Mouse (Mus musculus) retina, adult 2 months (tissue): ENCODE results near the gene Kdm8.

ENCODE experiments used
- DNase-seq: peaks from one replicate; pipeline ENCODE4 v3.0.0-alpha.2; 2012; ENCODE audit warnings: low read depth, low spot score

Gene Kdm8

GRCm38 (mm10) chr7:125500879-125501278, 56.4 kb downstream of the Kdm8 start:
- DNase-seq = no peak

DNA sequence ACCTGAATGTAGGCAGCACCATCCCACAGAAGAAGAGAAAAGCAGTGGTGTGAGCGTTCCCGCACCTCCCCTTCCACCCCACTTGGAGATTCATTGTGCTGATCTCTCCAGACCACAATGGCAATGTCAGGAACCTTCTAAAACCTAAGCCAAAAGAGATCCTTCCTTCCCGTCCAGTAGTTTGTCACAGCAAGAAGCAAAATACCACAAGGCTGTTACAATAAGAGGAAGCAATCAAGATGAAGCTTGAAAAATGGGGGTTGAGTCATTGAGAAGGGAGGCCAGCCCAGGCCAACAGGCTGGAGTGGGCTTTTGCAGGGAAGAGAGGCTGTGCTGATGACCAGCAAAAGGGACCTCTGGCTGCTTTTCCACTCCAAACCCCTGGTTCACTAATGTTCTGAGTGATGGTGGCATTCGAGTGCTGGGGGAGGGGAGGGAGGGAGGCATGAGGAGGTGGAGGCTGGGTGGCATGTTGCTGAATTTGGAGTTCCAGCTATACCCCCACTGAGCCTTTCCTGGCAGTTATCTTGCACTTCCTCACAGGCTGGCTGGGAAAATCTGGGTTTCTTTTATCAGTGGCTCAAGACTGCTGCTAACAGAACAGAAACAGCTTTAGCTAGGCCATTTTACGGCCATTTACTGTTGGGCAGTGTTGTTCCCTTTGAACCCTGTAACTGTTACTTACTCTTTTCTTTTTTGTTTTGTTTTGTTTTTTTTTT, 59.1 kb downstream of the Kdm8 start:
- no peak for DNase-seq

DNA sequence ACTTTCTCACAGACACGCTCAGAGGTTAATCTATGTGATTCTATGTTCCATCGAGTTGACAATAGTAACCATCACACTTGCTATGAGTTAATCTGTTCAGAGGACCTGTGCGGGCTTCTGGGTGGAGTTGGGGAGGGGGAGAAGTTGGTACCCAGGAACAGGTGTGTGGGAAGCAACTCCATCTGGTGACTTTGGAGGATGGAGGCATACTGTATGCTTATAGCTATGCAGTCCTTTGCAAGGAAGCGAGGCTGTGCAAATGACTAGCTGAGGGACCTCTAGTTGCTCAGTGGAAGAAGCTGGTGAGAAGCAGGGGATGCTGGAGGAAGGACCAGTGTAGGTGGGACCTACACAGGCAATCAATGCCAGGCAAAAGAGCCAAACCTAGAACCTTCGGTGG, 60.1 kb downstream of the Kdm8 start:
- no peak for DNase-seq

DNA sequence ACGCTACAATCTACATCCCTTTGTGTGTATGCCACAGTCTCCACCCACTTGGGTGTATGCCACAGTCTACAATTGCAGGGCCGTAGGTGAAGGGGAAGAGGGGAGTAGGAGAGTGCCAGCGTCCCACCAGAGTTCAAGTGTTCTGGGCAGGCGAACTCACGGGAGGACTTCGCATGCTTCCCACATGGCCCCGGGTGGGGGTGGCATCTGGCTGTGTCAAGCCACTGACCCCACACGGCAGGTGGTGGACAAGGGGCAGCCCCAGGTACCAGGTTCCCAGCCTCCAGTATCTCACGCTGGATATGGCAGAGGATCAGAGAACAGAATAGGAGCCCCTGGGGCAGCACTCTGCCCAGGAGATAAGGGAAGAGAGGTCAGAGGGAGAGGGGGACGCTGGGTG, 61.1 kb downstream of the Kdm8 start:
- no peak for DNase-seq

DNA sequence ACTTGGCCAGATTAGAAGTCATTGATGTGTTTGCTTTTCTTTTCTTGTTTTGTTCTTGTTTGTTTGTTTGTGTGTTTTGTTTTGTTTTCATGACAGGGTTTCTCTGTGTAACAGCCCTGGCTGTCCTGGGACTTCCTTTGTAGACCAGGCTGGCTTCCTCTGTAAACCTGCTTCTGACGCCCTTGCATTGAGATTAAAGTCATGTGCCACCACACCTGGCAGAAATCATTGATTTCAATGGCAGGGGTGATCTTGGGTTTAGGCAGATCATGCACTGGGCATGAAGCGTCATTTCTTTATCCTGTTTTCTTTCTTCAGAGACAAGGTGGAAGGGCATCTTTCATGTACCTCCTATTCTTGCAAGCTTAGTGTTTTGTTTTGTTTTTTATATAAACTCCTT, 62.8 kb downstream of the Kdm8 start:
- DNase-seq = no peak

DNA sequence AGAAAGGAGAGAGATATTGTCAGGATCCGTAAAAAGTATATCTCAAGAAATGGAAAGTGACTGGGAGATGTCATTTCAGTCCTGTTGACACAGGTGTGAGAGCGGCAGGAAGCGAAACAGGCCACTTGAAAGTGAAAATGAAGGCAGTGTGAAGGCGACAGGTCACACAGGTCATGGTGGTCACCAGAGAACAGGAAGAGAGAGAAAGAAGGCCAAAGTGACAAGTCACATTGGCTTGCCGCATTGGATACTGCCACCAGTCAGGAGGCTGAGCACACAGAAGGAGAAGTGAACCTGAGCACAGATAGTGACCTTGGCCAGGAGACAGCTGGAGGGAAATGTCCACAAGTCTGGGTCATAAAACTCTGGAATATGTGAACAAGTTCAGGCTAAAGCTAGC, 67.0 kb downstream of the Kdm8 start:
- no peak for DNase-seq

DNA sequence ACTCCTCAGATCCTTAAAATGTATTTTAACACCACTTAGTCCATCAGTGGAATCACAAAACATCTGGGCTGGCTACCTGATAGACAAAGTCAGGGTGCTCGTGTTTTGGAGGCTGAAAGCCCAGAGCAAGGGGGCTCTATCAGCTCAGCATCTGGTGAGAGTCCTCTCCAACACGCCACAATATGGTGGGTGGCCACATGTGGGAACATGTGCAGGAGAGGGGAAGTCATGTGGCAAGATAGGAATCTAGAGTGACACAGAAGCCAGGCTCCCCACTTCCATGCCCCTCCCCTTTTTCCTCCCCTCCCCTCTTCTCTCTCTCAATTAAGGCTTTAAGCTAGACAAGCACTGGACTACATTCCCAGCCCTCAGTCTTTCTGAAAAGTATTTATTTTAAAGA, 67.4 kb downstream of the Kdm8 start:
- no peak for DNase-seq
